Mouse (Mus musculus) c-Kit-positive CD71-positive TER-119-positive erythroid progenitor cells, embryonic 14.5 days (primary cell): Measurements from ENCODE around the gene Fancc.

Experiments used
- DNase-seq: peaks from one replicate; pipeline ENCODE4 v3.0.0-alpha.2; 2013; ENCODE audit warnings: low spot score

Gene Fancc

GRCm38 (mm10) chr13:63496646-63497582 lies at the start of gene Fancc:
TSS of gene Fancc (minus strand) at chr13:63497278.
- no peak for DNase-seq

DNA sequence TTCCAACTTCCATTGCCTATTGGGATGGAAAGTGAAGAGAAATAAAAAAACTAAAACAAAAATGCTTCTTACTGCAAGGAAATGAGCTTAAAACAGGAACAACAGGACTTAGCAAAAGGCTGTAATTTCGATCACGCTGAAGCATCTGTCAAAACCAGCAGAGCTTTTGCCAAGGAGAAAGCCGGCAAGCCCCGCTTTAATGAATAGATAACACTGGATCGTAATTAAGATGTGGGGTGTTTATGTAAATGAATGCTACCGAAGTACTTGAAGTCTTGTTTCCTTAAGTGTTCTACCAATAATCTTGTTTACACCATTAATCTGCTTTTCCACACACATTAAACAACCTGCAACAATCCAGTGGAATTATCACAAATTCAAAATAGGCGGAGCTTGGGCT lies 48.2 kb upstream of the Fancc start:
- no peak for DNase-seq

GRCm38 (mm10) chr13:63544967-63545253 lies 47.8 kb upstream of the Fancc start:
- DNase-seq = no peak

- DNase-seq = no peak
Measured at GRCm38 (mm10) chr13:63544119-63544966, 47.3 kb upstream of the Fancc start.

GRCm38 (mm10) chr13:63543459-63543858 lies 46.4 kb upstream of the Fancc start:
- DNase-seq = no peak

- DNase-seq = no peak
Measured at GRCm38 (mm10) chr13:63542796-63543384, 45.8 kb upstream of the Fancc start.

DNA sequence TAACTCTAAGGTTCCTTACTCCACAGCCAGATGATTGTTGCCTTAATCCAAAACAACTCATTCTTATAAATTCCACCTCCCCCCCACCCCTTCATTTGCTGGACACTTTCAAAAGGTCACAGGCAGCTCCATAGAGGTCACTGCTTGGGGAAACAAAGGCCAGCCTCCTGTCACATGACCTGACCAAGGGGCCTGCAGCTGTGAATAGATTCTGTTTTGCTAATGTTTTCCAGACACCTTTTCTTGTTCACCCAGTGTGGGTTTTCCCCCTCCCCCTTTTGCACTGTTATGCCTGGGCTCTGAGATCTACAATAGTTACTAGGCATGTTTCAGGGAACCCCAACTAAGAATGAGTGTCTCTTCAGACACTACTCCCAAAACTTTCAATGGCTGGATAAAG lies 44.4 kb upstream of the Fancc start:
- DNase-seq = no peak

DNA sequence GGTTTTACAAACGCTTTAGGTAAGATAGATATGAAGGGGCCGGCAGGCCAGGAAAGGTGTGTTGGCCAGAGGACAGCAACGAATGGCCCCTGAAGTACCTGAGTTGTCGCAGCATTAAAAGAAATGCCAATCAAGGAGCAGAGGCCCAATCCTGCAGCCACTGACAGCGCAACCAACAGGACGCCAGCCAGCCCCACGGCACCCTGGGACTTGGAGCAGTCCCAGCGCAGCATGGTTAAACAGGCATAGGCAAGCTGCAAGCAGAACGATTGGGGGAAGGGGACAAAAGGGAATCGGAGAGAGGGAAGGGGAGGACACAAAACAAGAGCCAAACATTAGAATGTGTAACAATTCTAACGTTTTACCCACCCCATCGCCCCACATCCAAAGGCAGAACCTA lies 43.5 kb upstream of the Fancc start:
- DNase-seq = no peak

GRCm38 (mm10) chr13:63534981-63535380 lies 37.9 kb upstream of the Fancc start:
- no peak for DNase-seq

GRCm38 (mm10) chr13:63530857-63531256 lies 33.8 kb upstream of the Fancc start:
- no peak for DNase-seq

- no peak for DNase-seq
Measured at GRCm38 (mm10) chr13:63530371-63530764, 33.3 kb upstream of the Fancc start.

- no peak for DNase-seq
Measured at GRCm38 (mm10) chr13:63529602-63530370, 32.7 kb upstream of the Fancc start.

- DNase-seq = no peak
Measured at GRCm38 (mm10) chr13:63528852-63529251, 31.8 kb upstream of the Fancc start.

- DNase-seq = no peak
Measured at GRCm38 (mm10) chr13:63528164-63528675, 31.1 kb upstream of the Fancc start.

DNA sequence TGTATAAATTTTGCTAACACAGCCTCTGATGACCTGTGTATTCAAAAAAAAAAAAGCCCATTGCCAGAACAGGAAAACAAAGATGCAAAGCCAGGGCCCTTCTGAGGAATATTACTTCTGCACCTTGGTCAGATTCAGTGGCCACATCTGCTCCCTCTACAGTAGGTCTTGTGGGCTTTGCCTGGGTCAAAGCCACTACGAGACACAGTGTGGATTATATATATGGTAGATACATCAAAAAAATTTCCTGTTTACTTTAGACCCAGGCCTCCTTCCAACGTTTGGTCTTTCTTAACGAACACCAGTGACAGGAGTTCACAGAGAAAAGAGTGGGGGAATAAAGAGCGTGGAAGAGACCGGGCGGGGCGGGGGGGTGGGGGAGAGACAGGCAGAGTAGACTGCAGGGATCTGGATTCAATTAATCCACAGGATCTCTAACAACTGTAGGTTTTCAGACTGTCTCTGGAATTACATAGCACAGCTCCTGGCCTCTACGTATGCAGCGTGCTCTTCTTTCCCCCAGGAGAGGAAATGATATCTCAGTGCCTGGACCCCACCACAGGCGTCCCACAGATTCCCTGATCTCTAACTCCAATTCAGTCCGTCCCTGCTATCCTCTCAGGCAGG lies 28.6 kb upstream of the Fancc start:
- DNase-seq = no peak

DNA sequence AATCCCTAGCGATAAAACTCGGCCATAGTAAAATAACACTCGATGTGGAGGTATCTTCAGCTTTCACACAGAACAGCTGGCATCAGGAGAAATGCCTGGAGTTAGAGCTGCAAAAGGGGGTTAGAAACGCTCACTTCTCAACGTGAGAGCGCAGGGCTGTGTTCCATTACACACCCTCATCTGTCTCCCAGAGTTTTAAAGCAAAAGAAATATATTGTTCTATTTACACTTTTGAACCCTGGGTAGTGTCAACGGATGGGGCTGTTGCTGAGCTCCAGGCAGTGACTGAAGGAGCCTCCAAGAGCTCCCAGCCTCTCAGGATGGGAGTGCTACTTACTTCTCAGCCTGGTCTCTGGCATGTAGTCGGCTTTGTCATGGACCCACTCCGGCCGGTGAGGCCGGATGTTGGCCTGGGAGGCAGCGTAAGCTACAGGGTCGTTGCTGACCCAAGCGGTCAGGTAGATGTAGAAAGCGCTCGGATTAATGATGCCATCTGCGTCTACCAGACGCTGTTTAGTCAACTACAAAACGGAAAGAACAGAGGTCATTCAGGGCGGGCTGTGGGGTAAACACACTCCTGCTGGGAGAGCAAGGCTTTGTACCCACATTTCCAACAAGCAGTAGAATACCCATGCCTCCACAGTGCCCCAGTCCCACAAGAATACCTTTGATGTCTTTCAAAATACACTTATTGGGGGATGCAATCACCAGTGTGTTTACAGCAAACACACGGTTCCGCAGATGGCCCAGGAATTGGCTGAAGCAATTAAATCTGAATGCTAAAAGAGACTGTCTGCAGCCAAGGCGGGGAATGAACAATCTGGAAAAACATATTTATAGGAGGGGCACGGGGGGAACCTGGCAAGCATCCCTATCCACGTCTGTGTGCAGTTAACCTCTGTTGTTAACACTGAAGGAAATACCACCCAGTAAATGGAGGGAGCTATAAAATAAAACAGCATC lies 27.8 kb upstream of the Fancc start:
- DNase-seq = no peak

DNA sequence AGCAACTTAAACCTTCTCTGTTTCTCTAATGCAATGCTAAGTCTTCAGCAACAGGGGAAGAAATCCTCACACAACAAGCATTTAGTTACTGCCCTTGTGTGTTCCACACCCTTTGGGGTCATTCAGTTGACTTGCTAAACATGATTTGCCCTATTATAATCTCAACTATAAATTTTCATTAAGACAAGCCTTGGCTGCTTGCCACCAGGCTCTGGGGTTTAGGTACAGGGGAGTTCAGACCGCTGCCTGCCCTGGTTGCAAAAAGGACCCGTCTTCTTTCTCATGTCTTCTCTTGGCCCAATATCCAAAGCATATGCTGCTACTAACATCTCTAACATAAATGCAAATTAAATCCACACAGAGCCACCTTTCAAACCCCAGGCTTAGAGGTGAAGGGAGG lies 27.0 kb upstream of the Fancc start:
- DNase-seq = no peak

DNA sequence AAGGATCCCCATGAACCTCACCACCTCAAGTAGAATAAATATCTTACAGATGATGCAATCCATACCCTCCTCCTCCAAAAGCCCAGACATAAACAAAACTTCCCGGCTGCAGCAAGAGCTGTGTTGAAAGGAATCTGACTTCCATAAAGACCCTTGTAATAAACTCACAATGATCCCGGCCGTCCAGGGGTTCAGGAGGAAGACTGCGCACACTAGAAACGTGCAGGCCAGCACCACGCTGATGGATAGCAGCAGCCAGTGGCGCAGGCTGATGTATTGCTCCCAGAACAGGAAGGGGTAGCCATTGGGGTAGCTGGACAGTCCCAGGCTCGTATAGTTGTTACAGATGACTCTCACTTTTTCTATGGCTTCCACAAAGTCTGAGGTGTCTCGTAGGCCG lies 25.8 kb upstream of the Fancc start:
- no peak for DNase-seq

DNA sequence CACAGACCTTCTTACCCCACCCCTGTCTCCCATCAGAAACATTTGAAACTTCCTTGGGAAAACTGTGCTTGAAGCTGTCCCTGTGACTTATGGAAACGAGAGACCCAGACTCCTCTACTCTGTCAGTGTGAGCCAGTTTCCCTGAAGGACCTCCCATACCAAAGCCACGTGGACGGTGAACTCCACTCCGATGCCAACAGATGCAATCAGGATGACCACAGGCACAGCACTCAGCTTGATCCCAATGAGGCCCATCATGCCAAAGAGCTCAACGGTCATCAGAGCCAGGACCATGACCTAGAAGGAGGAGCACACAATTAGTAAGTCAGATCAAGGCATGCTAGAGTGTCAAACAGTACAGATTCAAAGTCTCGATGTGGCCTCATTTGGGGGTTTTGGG lies 23.0 kb upstream of the Fancc start:
- no peak for DNase-seq

- DNase-seq = no peak
Measured at GRCm38 (mm10) chr13:63516535-63516934, 19.5 kb upstream of the Fancc start.
